Mouse (Mus musculus): ENCODE measurements around the gene Card19. TPM values are rescaled to one million over a fixed set of nuclear protein-coding genes. Genes with fewer than 3 reads are reported as not detected.

Gene Card19
- polyA plus RNA-seq, 1 experiment = 30.4 TPM

GRCm38 (mm10) chr13:49189970-49190870 is 25.6 kb downstream of the Card19 start:
- peaks cover 15% of the 10 kb centered on the region for H3K4me1 ChIP-seq (ENCODE audit: control insufficient read depth, insufficient read depth, low read length)
- no peak overlapping the region for H3K4me3 ChIP-seq (ENCODE audit: insufficient read depth, low read length)
- H3K27ac ChIP-seq (ENCODE audit: insufficient read depth, low read length) = no peak overlapping the region
- TF ChIP-seq CTCF (IDR thresholded peaks at IDR 0.05; ENCODE audit: borderline replicate concordance, insufficient read depth, low read length) = no peak
- no peak for TF ChIP-seq POLR2A (IDR thresholded peaks at IDR 0.05; ENCODE audit: low read depth, low read length)

DNA sequence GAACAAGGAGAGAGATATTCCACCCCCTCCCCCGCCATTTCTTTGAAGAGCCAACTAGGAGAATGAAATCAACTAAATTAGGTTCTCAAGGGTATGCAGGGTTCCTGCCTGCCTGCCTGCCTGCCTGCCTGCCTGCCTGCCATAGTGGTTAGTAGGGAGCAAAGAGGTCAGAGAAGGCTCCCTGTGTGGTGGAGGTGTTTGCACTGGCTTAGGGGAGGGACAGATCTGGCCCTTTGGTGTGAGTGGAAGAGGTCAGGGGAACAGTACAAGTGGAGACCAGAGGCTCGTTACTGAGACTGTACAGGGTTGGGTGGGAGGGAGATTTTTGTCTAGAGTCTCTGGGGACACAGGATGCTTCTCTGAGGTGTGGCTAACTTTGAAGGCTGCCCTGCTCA is 26.9 kb downstream of the Card19 start:
- peaks cover 15% of the 10 kb centered on the region for H3K4me1 ChIP-seq (ENCODE audit: control insufficient read depth, insufficient read depth, low read length)
- TF ChIP-seq CTCF (IDR thresholded peaks at IDR 0.05; ENCODE audit: borderline replicate concordance, insufficient read depth, low read length) (no peak), POLR2A (IDR thresholded peaks at IDR 0.05; ENCODE audit: low read depth, low read length) (no peak)

DNA sequence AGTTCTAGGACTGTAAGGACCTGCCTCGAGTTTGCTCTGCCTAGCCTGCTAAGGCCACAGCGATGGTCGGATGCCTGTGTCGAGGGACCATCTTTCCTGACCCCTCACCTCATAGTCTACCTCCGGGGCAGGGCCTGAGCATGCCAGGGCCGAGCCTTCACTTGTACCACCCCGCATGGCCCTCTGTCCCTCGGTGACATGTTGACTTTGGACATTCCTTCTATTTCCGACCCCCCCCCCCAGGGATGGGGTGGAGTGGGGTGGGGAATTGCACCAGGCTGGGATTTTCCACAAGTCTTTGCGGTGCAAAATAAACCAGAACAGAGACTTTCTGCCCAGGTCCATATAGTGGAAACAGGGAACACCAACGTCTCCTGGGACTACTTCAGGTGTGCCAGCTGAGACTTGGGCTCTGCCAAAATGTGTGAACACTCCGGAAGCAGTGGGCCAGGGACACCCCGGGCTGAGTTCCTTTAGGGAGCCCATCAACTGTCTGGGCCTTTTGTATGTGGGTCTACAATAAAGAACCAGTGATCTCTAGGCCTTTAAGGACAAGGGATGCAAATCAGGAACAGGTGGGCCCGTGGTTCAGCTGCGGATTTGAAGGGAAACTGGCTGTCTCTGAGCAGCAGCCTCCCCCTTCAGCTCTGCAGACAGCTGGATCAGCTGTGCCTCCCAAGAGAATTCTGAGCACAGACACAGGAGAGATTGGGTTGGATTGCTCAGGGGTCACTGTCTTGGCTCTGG is 27.4 kb downstream of the Card19 start:
- Histone ChIP-seq H3K4me3 (ENCODE audit: insufficient read depth, low read length) (peak overlapping the region; percentile 61), H3K4me1 (ENCODE audit: control insufficient read depth, insufficient read depth, low read length) (peaks cover 15% of the 10 kb centered on the region), H3K27ac (ENCODE audit: insufficient read depth, low read length) (no peak overlapping the region)
- no peak for TF ChIP-seq CTCF (IDR thresholded peaks at IDR 0.05; ENCODE audit: borderline replicate concordance, insufficient read depth, low read length)
- no peak for TF ChIP-seq POLR2A (IDR thresholded peaks at IDR 0.05; ENCODE audit: low read depth, low read length)

More for the DNA sequence above, 26.9 kb downstream of the Card19 start:
- no peak overlapping the region for H3K27ac ChIP-seq (ENCODE audit: insufficient read depth, low read length)
- H3K4me3 ChIP-seq (ENCODE audit: insufficient read depth, low read length) = no peak overlapping the region

DNA sequence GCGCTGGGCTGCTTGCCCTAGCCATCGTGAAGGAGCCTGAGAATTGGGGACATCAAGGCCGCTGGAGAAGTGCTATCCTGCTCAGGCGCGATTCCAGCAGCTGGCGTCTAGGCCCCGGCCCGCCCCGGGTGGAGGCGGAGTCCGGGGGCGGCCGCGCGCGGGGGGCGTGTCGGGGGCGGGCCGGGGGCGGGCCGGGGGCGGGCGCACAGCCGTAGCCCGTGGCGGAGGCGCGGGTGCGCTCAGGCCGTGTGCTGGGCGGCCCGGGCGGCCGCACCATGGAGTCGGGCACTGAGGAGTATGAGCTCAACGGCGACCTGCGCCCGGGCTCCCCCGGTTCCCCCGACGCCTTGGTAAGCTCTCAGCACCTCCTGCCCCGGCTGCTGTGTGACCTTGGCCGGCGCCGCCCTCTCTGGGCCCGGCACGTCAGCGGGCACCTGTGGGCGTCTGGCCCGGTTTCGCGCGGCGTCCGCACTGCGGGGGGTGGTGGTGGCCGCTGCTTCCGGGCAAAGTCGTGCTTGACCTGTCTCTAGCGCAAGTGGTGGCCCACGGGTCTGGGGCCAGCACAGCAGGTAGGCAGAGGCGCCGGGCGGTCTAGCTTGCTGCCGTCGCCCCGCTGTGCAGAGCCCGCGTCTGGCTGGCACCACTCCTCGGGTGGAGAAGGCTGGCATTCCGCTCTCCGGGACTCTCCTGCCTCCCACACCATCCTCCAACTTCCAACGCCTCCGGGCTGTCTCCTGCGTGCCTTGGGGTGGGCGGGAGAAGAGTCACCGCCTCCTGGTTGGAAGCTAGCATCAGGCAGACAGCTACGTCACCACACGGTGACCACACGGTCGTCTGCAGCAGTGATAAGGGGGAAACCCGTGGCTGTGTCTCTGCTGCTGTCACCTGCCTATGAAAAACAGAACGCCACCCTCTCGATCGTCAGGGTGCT is 28.3 kb downstream of the Card19 start, which contains the start of gene Ninj1:
Gene Ninj1, plus strand, starts transcription at position 198 of the 931 bp plus-strand sequence.
- TF ChIP-seq POLR2A (IDR thresholded peaks at IDR 0.05; ENCODE audit: low read depth, low read length) = peak; percentile 91
- TF ChIP-seq CTCF (IDR thresholded peaks at IDR 0.05; ENCODE audit: borderline replicate concordance, insufficient read depth, low read length) = no peak
- Histone ChIP-seq H3K27ac (ENCODE audit: insufficient read depth, low read length) (peak within 1 kb of the TSS; percentile 32; the same call in 1 of the 2 replicates), H3K4me1 (ENCODE audit: control insufficient read depth, insufficient read depth, low read length) (peaks cover 15% of the 10 kb centered on the region), H3K4me3 (ENCODE audit: insufficient read depth, low read length) (peak within 1 kb of the TSS; percentile 61)

GRCm38 (mm10) chr13:49186798-49187287 is 29.0 kb downstream of the Card19 start:
- TF ChIP-seq CTCF (IDR thresholded peaks at IDR 0.05; ENCODE audit: borderline replicate concordance, insufficient read depth, low read length) (no peak), POLR2A (IDR thresholded peaks at IDR 0.05; ENCODE audit: low read depth, low read length) (no peak)
- Histone ChIP-seq H3K27ac (ENCODE audit: insufficient read depth, low read length) (peak overlapping the region; percentile 24; the same call in 1 of the 2 replicates), H3K4me1 (ENCODE audit: control insufficient read depth, insufficient read depth, low read length) (peaks cover 14% of the 10 kb centered on the region), H3K4me3 (ENCODE audit: insufficient read depth, low read length) (no peak overlapping the region)

DNA sequence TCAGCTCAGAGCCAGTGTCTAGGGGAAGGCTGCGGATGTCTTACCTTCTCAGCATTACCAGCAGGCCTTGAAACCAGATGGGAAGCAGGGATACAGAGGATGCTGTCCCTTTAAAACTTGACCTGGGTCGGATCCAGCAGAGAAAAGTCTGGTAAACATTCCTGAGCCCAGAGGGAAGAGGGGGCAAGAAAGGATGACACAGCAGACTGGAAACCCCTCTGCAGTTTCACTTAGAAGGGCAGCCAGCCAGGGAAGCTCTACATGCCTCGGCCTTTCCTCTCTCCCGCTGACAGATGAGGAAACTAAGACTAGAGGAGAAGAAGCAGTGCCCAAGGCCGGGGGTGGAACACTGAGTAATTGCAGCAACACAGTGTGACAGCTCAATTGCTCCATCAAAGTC is 32.2 kb downstream of the Card19 start:
- Histone ChIP-seq H3K27ac (ENCODE audit: insufficient read depth, low read length) (no peak overlapping the region), H3K4me3 (ENCODE audit: insufficient read depth, low read length) (no peak overlapping the region), H3K4me1 (ENCODE audit: control insufficient read depth, insufficient read depth, low read length) (peaks cover 3% of the 10 kb centered on the region)
- TF ChIP-seq CTCF (IDR thresholded peaks at IDR 0.05; ENCODE audit: borderline replicate concordance, insufficient read depth, low read length) (no peak), POLR2A (IDR thresholded peaks at IDR 0.05; ENCODE audit: low read depth, low read length) (no peak)

DNA sequence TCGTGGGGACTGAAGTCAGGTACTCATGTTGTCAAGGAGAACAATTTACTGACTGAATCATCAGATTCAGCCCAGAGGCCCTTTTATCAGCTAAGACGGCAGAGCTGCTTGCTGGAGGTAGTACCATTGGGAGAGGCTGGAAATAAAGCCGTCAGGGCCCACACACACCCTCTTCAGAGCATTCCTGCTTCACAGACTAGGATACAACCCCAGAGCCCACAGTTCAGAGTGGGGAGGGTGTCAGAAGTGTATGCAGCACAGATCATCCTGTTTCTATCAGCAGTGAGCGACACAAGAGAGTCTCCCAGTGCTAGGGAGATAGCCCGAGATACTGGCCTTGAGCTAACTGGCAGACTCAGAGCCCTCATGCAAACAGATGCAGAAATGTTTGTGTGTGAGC is 32.7 kb downstream of the Card19 start:
- Histone ChIP-seq H3K4me1 (ENCODE audit: control insufficient read depth, insufficient read depth, low read length) (no peaks in the 10 kb centered on the region; the same call in 1 of the 2 replicates), H3K27ac (ENCODE audit: insufficient read depth, low read length) (no peak overlapping the region), H3K4me3 (ENCODE audit: insufficient read depth, low read length) (no peak overlapping the region)
- TF ChIP-seq CTCF (IDR thresholded peaks at IDR 0.05; ENCODE audit: borderline replicate concordance, insufficient read depth, low read length) (no peak), POLR2A (IDR thresholded peaks at IDR 0.05; ENCODE audit: low read depth, low read length) (no peak)

DNA sequence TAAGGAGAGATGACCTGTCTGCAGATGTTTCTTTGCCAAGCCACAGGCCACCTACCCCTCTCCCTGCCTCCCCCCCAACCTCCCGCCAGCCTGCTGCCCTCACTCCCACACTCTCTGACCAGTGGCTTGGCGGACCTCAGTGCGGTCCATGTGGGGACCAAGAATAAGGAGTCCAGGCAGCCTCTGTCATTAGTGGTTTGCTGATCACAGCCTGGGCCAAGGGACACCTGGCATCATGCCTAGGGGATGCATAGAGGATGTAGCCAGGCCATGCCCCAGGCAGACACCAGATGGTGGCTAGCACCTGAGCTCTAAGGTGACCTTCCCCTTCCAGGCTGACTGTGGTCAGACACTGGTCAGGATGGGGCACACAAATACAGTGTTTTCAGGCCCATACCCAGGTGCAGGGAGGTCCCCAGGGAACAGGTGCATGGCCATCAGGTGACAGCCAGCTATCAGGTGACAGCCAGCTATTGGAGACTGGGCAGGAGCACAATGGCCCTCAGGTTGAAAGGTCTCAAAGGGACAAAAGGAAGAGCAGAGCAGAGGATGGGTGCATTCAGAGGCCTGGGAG is 34.3 kb downstream of the Card19 start:
- no peak overlapping the region for H3K27ac ChIP-seq (ENCODE audit: insufficient read depth, low read length)
- H3K4me1 ChIP-seq (ENCODE audit: control insufficient read depth, insufficient read depth, low read length) = no peaks in the 10 kb centered on the region; the same call in 1 of the 2 replicates
- TF ChIP-seq POLR2A (IDR thresholded peaks at IDR 0.05; ENCODE audit: low read depth, low read length) = no peak
- no peak for TF ChIP-seq CTCF (IDR thresholded peaks at IDR 0.05; ENCODE audit: borderline replicate concordance, insufficient read depth, low read length)
- no peak overlapping the region for H3K4me3 ChIP-seq (ENCODE audit: insufficient read depth, low read length)

Measured in embryonic fibroblast, embryonic 13.5 days (primary cell).